Mouse (Mus musculus) thymus, postnatal 25 days (tissue): ENCODE data around the gene Skp2.

ENCODE experiments used
- DNase-seq: peaks from one replicate; pipeline ENCODE4 v3.0.0; 2022

The Skp2 gene

GRCm38 (mm10) chr15:9111648-9112047, 43.6 kb downstream of the Skp2 start:
- no peak for DNase-seq

- no peak for DNase-seq
Measured at GRCm38 (mm10) chr15:9110526-9111347, 44.5 kb downstream of the Skp2 start.

DNA sequence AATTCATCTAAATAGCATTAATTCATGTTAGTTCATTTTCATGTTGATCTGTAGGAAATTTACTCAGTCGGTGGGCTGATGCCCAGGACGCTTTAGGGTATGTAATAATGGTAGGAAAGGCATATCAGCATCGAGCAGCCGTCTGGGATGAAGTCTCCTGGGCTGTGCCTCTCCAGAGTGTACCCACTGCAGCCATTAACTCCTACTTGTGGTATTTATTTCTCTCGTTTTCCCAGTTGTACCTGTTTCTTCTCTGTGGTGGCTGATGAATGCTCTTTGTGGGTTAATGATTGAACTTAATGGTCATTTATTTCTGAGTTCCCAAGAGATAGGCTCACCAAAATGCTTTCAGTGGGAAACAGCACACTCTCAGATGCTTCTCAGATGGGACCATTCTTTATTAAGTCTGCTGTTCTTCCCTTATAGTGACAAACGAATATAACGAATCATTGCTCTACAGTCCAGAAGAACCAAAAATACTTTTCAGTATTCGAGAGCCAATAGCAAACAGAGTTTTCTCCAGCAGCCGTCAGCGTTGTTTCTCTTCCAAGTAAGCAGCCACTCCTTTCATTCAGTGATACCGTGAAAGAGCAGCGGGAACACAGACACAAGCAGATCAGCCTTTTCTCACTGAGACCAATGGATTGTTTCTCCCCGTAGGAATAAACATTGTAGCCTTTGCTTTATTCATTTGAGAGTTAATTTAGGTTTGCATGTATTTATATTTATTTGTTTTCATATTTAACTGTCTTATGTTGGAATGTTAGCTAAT, 48.7 kb downstream of the Skp2 start:
- no peak for DNase-seq

DNA sequence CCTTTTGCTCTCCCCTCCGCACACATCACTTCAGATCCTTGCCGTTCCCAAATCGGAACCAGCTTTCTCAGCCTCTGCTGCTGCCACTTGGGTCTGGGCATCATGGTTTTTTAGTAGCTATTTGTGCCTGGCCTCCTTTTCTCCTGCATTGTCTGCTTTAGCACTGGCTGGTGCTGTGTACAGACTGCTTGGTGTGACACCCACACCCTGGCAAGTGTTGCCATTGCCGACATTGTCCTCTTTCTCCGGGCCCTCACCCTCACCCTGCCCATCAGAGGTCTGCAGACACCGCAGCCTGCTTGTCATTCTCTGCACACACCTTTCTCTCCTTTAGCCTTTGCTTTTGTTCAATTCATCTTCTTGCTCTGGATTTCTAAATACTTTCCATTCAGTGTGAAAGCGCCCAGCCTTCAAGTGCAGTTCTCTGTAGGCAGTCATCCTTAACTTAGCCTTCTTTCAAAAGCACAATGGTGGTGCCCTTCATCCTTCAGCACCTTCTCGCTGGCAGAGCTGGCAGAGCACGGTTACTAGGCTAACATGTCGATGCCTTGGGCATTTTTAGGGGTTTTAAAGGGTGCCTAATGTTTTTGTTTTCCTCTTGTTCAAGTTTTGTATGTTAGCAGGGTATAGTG, 54.7 kb downstream of the Skp2 start:
- DNase-seq: no peak

GRCm38 (mm10) chr15:9096865-9097264, 58.4 kb downstream of the Skp2 start:
- no peak for DNase-seq

- no peak for DNase-seq
Measured at GRCm38 (mm10) chr15:9094366-9094750, 60.9 kb downstream of the Skp2 start.

- DNase-seq: no peak
Measured at GRCm38 (mm10) chr15:9093598-9094365, 61.4 kb downstream of the Skp2 start.

GRCm38 (mm10) chr15:9090662-9091061, 64.6 kb downstream of the Skp2 start:
- DNase-seq: no peak

DNA sequence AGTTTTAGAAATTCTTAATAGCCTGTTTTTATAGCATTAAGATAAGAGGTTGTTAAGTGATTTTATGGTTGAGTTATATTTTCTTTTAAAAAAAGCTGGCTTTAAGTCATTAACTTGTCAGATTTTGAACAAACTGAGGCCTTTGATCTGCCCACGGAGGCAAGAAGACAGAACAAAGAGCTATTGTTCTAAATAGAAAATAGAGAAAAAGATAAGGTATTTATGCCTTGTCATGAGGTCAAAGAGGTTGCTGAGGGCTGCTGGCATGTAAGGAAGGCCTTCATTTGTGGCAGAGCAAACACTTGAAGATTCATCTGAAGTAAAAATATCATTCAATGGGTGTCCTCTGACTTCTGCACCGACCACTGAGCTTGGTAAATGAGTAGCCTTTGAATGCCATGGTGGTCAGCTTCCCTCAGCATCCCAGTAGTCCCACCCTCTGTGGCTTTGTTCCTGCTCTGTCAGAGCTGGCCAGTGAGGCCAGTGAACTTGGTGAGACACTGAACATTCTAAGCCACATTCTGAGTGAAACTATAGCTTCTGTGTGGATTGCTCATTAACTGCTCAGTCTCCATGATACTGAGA, 66.0 kb downstream of the Skp2 start:
- no peak for DNase-seq

GRCm38 (mm10) chr15:9088683-9089072, 66.5 kb downstream of the Skp2 start:
- DNase-seq: no peak

DNA sequence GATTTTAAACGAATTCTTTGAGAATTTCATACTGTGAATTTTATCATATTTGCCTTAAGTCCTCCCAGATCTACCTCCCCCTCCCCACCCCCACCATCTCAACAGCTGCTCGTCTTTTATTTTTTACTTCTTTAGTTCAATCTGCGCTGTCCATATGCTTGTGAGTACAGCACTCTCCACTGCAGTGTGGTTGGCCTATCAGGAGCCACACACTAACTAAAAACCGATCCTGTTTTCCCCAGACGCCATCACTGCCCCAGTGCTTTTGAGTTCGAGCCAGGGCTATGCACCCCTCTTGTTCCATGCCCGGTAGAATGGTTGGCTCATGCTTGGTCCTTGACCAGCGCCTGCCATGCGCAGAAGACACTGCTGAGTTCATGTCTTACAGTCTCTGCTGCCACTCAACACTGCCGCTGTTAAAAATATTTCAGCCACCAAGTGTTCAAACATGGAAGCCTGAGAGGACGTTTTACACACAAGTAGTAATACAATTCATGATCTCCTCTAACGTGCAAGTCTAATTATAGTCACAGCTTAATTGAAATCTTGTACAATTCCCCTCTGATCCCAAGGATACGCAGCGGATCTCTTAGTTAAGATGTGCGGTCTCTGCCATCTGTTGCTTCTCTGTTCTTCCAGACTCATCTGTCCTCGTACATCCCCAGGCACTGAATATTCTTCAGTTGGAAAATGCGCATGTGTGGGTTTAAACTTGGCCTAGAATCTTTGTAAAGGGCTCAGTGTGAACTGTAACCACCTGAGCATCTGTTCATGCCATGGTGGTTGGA, 67.1 kb downstream of the Skp2 start:
- DNase-seq: no peak

DNA sequence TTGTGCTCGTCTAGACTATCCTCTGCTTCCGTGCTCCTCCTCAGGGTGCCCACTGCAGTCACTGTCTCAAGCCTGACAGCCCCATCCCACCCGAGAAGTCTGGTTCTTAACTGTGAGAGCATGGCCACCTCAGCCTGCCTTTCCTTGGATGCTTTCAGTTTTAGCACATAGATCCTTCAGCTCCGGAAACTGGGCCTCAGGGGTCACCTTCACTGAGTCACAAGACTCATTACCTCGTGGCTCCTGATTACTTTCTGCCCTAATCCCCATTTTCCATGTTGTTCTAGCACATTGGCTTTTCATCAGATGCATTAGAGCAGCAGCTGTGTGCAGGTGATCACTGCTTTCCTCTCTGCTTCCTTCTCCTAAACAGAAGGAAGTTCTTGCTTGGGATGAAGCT, 67.8 kb downstream of the Skp2 start:
- DNase-seq: no peak

DNA sequence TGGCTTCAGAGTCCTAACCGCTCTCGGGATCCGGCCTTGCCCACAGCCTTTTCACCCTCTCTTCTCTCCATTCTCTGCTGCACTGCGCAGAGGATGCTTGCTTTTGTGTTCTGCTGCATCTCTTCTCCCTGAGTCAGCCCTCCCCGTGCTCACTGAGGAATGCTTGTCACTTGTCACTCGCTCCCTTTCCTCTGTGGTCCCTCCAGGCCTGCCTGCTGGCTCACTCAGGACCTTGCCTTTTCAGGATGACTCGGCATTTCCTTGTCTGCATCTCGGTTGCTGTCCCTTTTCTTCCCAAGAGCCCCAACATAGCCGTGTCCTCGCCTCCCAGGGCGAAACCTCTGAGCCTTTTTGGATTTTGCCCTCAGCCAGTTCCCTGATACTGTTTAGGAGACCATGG, 68.4 kb downstream of the Skp2 start:
- DNase-seq: no peak

DNA sequence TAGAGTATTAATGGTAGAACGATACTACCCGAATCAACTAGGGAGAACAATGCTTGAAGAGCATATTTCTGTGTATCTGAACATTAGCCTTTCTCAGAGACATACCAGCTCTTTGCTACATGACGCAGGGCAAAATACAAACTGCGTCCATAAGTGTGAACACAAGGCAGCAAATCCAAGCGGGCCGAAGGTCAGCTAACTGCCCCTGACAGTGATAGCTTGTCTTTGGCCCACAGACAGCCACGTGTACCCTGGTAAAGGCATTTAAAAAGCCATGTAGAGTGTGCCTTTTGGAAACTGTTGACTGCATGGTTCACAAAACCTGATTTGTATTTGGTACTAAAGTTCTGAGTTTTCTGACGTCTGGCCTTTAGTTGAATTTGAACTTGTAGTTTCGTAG, 72.5 kb downstream of the Skp2 start:
- DNase-seq: no peak

DNA sequence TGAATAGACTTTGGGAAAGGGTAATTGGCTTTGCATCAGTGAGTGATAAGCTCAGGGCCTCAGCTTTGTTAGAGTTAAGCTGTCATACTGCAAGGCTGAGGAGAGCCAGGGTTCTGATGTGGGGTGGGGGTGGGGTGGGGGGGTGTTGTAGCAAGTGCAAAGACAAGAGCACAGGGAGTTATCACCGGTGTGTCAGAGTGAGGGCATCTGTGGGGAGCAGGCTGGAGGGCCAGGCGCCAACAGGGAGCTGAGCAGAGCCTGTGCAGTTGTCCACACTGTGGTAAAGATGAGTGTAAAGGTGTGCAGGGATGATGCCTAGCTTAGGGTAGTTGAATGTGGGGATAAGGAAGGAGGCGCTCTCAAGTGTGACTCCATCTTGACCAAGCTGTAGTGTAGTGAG, 73.9 kb downstream of the Skp2 start:
- no peak for DNase-seq

- no peak for DNase-seq
Measured at GRCm38 (mm10) chr15:9080206-9080605, 75.0 kb downstream of the Skp2 start.

DNA sequence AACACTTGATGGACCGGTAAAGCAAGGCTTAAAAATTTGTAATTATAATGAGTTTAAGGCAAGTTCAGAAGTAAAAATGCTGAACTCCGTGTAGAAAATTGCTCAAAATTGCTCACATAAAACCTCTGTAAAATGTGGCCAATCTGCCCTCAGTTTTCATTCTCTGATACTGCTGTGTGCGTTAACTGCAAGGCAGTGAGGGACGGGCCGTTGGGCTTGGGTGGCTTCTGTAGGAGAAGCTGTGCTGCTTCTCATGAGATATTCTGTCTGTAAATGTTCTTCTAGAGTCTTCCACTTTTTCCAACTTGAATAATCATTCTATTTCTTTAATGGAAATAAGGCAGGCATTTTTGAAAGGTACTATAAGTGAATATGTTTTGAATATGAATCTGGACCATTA, 75.6 kb downstream of the Skp2 start:
- DNase-seq: no peak

- DNase-seq: no peak
Measured at GRCm38 (mm10) chr15:9078481-9079300, 76.5 kb downstream of the Skp2 start.

DNA sequence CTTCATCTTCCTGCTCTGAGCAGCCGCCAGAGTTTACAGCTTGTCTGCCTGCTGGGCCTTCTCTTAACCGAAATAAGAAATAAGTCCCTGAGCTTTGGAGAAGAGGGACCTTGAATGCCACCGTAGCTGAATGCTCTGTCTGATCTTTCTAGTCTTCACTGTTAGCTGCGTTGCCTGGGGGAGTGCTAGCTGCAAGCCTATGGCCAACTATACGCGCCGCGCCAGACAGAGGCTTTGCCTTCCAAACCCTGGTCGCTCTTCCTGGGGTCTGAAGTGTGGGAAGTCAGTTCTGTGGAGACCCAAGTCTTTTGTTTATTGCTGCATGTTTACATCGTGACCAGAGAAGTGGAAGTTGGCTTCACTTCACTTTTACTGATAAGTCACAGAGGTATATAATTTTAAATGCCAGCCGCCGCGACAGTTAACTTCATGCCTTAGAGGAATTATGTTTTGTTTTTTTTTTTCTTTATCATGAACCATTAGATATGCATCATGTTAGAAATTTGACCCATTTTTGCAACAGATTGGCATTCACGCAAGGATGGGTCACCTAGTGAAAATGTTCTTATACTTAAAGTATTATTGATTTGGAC, 79.5 kb downstream of the Skp2 start:
- no peak for DNase-seq

DNA sequence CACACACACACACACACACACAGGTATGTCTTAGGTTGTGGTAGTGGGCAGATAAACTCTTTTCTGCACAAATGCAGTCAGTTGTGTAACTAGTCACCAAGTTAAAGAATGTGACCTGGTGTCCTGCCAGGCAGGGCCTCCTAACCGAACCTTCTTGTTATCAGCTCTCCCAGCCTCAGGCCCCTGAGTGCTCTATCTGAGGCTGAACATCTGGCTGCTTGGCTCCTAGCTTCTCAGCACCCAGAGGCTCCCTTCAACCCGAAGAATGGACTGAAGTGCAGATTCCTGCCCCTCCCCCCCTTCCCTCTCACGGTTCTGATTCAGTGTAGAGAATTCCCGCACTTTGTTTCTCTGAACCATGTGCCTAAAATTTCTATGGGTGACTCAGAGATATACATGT, 80.6 kb downstream of the Skp2 start:
- no peak for DNase-seq

GRCm38 (mm10) chr15:9074139-9074538, 81.1 kb downstream of the Skp2 start:
- no peak for DNase-seq
